Comparison of ENCODE assay signal across 8 mouse cellular contexts in the genomic region with DNA sequence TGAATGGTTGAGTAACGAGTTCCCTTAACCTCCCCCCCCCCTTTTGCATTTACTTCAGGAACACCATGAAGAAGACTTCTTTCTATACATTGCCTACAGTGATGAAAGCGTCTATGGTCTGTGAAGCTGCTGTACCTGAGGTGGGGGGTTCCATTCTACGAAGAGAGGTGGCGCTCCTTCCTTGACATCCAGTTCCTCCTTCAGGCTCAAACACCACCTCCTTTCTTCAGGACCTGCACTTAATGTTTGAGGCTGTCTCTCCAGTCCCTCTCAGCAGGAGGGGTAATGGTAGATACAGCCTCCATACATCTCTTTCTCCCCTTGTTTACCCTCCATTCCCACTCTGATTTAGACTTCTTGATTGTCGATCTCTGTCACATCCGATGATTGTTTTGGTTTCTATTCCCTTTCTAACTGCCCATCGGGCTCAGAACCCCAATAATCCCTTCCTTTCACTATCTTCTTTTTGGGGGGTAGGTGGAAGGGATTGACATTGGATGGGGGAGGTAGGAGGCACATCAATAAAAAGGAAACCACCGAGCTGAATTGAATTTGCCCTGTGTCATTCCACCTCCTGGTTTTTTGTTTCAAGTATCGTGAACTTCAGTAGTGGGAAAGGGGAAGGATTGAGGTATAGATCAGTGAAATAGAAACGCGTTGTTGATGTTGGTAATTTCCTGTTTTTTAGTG. TPM values are rescaled to one million over a fixed set of nuclear protein-coding genes. Genes with fewer than 3 reads are reported as not detected.
A peak's percentile ranks its signal among the peaks of the same experiment; 100 is the strongest.
DNase-seq lines count a peak whose midpoint lies in the region; ATAC-seq and TF ChIP-seq lines count a peak whose summit lies in the region.

No protein-coding gene starts in this region.

- ATAC-seq in lung, embryonic 16.5 days (ENCODE audit: low read depth), result no peak
- no peak for ATAC-seq in intestine, postnatal 0 days
- no peak for ATAC-seq in neural tube, embryonic 13.5 days (ENCODE audit: low read depth)

- H3K4me2 ChIP-seq in lung, embryonic 16.5 days (ENCODE audit: low read depth, low read length), result peak overlapping the region; percentile 54
- peak overlapping the region; percentile 80; the same call in 1 of the 2 replicates for H3K4me2 ChIP-seq in intestine, postnatal 0 days (replicated peaks; ENCODE audit: low read depth)
- peak overlapping the region; percentile 65 for H3K4me2 ChIP-seq in neural tube, embryonic 13.5 days

- H3K9ac ChIP-seq in lung, embryonic 16.5 days (ENCODE audit: low read length), result no peak overlapping the region
- H3K9ac ChIP-seq in intestine, postnatal 0 days (ENCODE audit: low read depth, low read length), result no peak overlapping the region
- H3K9ac ChIP-seq in neural tube, embryonic 13.5 days, result no peak overlapping the region

- peaks cover 18% of the 10 kb centered on the region for H3K4me1 ChIP-seq in lung, embryonic 16.5 days (replicated peaks; ENCODE audit: control insufficient read depth, insufficient read depth, low read length)
- no peaks in the 10 kb centered on the region for H3K4me1 ChIP-seq in intestine, postnatal 0 days (replicated peaks; ENCODE audit: control insufficient read depth, insufficient read depth, low read length)
- peaks cover 49% of the 10 kb centered on the region for H3K4me1 ChIP-seq in neural tube, embryonic 13.5 days (replicated peaks)

- no peaks in the 10 kb centered on the region for H3K9me3 ChIP-seq in lung, embryonic 16.5 days (ENCODE audit: control insufficient read depth, low read length)
- H3K9me3 ChIP-seq in intestine, postnatal 0 days (ENCODE audit: control insufficient read depth), result no peaks in the 10 kb centered on the region
- H3K9me3 ChIP-seq in neural tube, embryonic 13.5 days, result no peaks in the 10 kb centered on the region

- no peak overlapping the region for H3K27ac ChIP-seq in lung, embryonic 16.5 days (ENCODE audit: low read length)
- H3K27ac ChIP-seq in intestine, postnatal 0 days (ENCODE audit: low read depth, low read length), result no peak overlapping the region
- no peak overlapping the region for H3K27ac ChIP-seq in neural tube, embryonic 13.5 days (replicated peaks)

- WGBS in lung, embryonic 16.5 days, result 86% methylated on average over 11 of the region's 11 CpGs
- WGBS in intestine, postnatal 0 days, result 86% methylated on average over 11 of the region's 11 CpGs
- WGBS in neural tube, embryonic 13.5 days, result 88% methylated on average over 11 of the region's 11 CpGs

- TF ChIP-seq CTCF in intestine, postnatal 0 days (IDR thresholded peaks at IDR 0.05; ENCODE audit: low read depth), result peak; percentile 46

- no peaks in the 10 kb centered on the region for H3K27me3 ChIP-seq in lung, embryonic 16.5 days (ENCODE audit: control insufficient read depth, insufficient read depth, low read depth, low read length)
- H3K27me3 ChIP-seq in intestine, postnatal 0 days (replicated peaks; ENCODE audit: control insufficient read depth, insufficient read depth, low read length), result no peaks in the 10 kb centered on the region
- no peaks in the 10 kb centered on the region for H3K27me3 ChIP-seq in neural tube, embryonic 13.5 days

- DNase-seq in heart, adult 11 months, result peak; percentile 91
- DNase-seq in heart, postnatal 10 days, result no peak
- no peak for DNase-seq in lung, postnatal 36 days
- no peak for DNase-seq in retina, embryonic 14.5 days (ENCODE audit: low spot score)
- DNase-seq in MN1 (ENCODE audit: low spot score), result no peak

- peaks cover 40% of the 10 kb centered on the region for H3K36me3 ChIP-seq in lung, embryonic 16.5 days (ENCODE audit: control insufficient read depth, insufficient read depth, low read length)
- peaks cover 37% of the 10 kb centered on the region for H3K36me3 ChIP-seq in intestine, postnatal 0 days (ENCODE audit: control insufficient read depth, insufficient read depth)
- peaks cover 42% of the 10 kb centered on the region for H3K36me3 ChIP-seq in neural tube, embryonic 13.5 days

- H3K4me3 ChIP-seq in lung, embryonic 16.5 days (ENCODE audit: low read length), result no peak overlapping the region
- no peak overlapping the region for H3K4me3 ChIP-seq in intestine, postnatal 0 days (ENCODE audit: low read depth, low read length)
- 0 out of 2 replicates have a peak overlapping the region, but pooled peaks have one; percentile 92 for H3K4me3 ChIP-seq in neural tube, embryonic 13.5 days

- intact Hi-C loops in heart, postnatal 10 days (cut with DNase I), result loop anchor here (5.0 kb wide), 1 partner anchor 237 kb away; a partner anchor contains a TSS

RNA-seq across cellular contexts. Expression of a gene that starts 1.0 kb away (rescaled TPM):
- 10 to 100 TPM; 23.1 to 27.7 TPM for total RNA-seq in heart, postnatal 10 days (2021)
- polyA plus RNA-seq in lung, embryonic 16.5 days (2015; fragmentation: Nextera tagmentation; extraction: Ambion mirVana), result 58.1 and 59.5 TPM in 2 replicates
- 32.6 and 37.7 TPM in 2 replicates for polyA plus RNA-seq in intestine, postnatal 0 days (2015; fragmentation: Nextera tagmentation; extraction: Ambion mirVana)
- polyA plus RNA-seq in neural tube, embryonic 13.5 days (2015; fragmentation: Nextera tagmentation; extraction: Ambion mirVana), result 74.2 and 76.3 TPM in 2 replicates

RNA-seq across cellular contexts. Expression of a gene that starts 3.6 kb away (rescaled TPM):
- total RNA-seq in heart, postnatal 10 days (2021), result 100 to 1,000 TPM; 275 to 295 TPM
- polyA plus RNA-seq in lung, embryonic 16.5 days (2015; fragmentation: Nextera tagmentation; extraction: Ambion mirVana), result 515 and 536 TPM in 2 replicates
- polyA plus RNA-seq in intestine, postnatal 0 days (2015; fragmentation: Nextera tagmentation; extraction: Ambion mirVana), result 1,065 and 1,136 TPM in 2 replicates
- 679 and 746 TPM in 2 replicates for polyA plus RNA-seq in neural tube, embryonic 13.5 days (2015; fragmentation: Nextera tagmentation; extraction: Ambion mirVana)

RNA-seq across cellular contexts. Expression of a gene that starts 5.8 kb away (rescaled TPM):
- 10 to 100 TPM in 1 of 2 experiments, 1 to 10 TPM in 1; 8.6 to 11.8 TPM for total RNA-seq in heart, postnatal 10 days (2021)
- 30.1 and 30.7 TPM in 2 replicates for polyA plus RNA-seq in lung, embryonic 16.5 days (2015; fragmentation: Nextera tagmentation; extraction: Ambion mirVana)
- 9.1 TPM in 2 replicates for polyA plus RNA-seq in intestine, postnatal 0 days (2015; fragmentation: Nextera tagmentation; extraction: Ambion mirVana)
- polyA plus RNA-seq in neural tube, embryonic 13.5 days (2015; fragmentation: Nextera tagmentation; extraction: Ambion mirVana), result 26.7 and 28.8 TPM in 2 replicates

RNA-seq across cellular contexts. Expression of a gene that starts 12.2 kb away (rescaled TPM):
- total RNA-seq in heart, postnatal 10 days (2021), result 10 to 100 TPM; 60.7 to 64.6 TPM
- 98.4 and 99.2 TPM in 2 replicates for polyA plus RNA-seq in lung, embryonic 16.5 days (2015; fragmentation: Nextera tagmentation; extraction: Ambion mirVana)
- 56.8 and 57.7 TPM in 2 replicates for polyA plus RNA-seq in intestine, postnatal 0 days (2015; fragmentation: Nextera tagmentation; extraction: Ambion mirVana)
- 160 and 162 TPM in 2 replicates for polyA plus RNA-seq in neural tube, embryonic 13.5 days (2015; fragmentation: Nextera tagmentation; extraction: Ambion mirVana)

RNA-seq across cellular contexts. Expression of a gene that starts 13.6 kb away (rescaled TPM):
- 100 to 1,000 TPM; 144 to 159 TPM for total RNA-seq in heart, postnatal 10 days (2021)
- 20.6 and 23.0 TPM in 2 replicates for polyA plus RNA-seq in lung, embryonic 16.5 days (2015; fragmentation: Nextera tagmentation; extraction: Ambion mirVana)
- polyA plus RNA-seq in intestine, postnatal 0 days (2015; fragmentation: Nextera tagmentation; extraction: Ambion mirVana), result 23.2 and 24.1 TPM in 2 replicates
- 21.5 and 22.5 TPM in 2 replicates for polyA plus RNA-seq in neural tube, embryonic 13.5 days (2015; fragmentation: Nextera tagmentation; extraction: Ambion mirVana)
